Mouse (Mus musculus) liver, adult 2 months (tissue): ENCODE data around the gene Ncmap.

ENCODE experiments used
- CTCF ChIP-seq: fragments of 200-500 bp; IDR thresholded peaks from 2 replicates; pipeline ENCODE4 v1.5.1; 2011; ENCODE audit warnings: low read depth, low read length, control low read depth
- POLR2A ChIP-seq: fragments of 200-500 bp; IDR thresholded peaks from 2 replicates; pipeline ENCODE4 v1.6.1; 2011; ENCODE audit warnings: low read length, control low read depth; ENCODE audit not compliant: insufficient read depth; ENCODE audit errors: extremely low read depth

DNA sequence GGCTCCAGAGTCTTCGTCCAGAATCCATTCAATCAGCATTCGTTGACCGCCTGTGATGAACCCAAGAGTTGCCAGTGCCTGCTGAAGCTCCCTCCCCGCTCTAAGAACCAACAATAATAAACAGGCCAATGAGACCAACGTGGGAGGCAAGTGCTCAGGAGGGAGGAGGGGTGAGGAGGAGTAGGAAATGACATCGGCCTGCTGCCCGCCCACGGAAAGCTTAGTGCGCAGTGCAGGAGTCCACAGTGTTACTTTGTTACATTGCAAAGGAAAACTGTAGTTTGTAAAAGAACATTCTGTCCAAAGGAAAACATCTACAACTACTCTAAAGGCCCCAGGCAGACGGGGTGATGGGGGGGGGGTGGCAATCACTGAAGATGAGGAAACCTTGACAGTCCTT, 6.0 kb upstream of the Ncmap start:
- no peak for TF ChIP-seq POLR2A
- TF ChIP-seq CTCF: no peak
